Mouse (Mus musculus): Measurements from ENCODE around the gene Ltbp4.

The Ltbp4 gene

DNA sequence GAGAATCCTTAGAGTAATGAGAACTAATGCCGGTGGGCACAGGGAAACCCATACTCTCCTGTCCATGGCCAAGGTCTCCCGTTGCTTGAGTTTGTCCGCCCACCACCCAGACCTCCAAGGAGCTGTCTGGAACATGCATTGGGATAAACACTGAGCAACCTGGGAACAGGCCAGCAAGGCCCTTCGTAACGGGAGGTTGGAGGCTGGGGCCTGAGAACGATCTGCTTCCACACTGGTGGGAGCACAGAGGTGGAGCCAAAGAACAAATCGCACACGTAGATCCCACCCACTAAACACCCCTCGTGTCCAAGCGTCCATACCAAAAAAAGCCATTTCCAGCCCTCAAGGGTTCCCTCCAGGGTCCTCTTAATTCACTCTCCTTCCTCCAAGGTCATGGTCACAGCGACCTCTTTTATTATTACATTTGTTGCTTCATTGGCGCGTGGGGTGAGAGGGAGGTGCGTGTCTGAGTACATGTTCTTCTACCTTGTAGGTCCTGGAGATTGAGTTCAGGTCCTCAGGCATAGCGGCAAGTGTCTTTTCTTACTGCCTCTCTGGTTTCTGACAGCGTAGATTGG lies 39.4 kb downstream of the Ltbp4 start:
- no peak for DNase-seq

GRCm38 (mm10) chr7:27296518-27296917 lies 41.0 kb downstream of the Ltbp4 start:
- DNase-seq, result no peak

DNA sequence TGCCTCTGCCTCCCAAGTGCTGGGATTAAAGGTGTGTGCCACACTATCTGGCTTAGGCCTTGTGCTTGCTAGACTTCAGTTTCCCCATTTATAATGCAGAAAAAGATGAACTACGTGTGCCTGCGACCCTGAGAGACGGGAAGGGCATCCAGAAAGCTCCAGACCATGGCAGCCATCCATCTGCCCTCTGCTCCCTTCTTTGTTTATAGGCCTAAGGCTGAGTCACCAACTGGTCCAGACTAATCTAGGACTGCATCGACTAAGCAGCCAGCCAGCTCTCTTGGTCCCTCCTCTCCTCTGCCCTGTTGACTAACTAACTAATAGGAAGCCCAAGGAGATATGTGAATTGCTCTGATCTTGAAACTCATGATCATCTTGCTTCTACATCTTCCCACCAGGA lies 41.5 kb downstream of the Ltbp4 start:
- peak in 1 of 2 experiments; percentile 15 for DNase-seq

- DNase-seq, result peak; percentile 79 to 89
These were observed 45.6 kb downstream of the Ltbp4 start for GRCm38 (mm10) chr7:27291795-27292466.

DNA sequence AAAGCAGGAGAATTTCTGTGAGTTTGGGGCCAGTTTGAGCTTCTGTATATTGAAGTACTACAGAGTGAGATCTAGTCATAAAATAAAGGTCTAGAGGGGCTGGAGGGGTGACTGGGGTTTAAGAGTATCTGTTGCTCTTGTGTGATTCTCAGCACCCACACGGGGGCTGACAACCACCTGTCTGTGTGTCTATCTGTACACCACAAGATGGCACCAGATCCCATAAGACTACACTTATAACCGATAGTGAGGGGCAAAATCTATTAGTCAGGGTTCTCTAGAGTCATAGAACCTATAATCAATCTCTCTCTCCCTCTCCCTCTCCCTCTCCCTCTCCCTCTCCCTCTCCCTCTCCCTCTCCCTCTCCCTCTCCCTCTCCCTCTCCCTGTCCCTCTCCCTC lies 46.9 kb downstream of the Ltbp4 start:
- no peak for DNase-seq

- DNase-seq, result no peak
These were observed 48.8 kb downstream of the Ltbp4 start for GRCm38 (mm10) chr7:27288732-27289131.

GRCm38 (mm10) chr7:27285698-27286066 lies 51.8 kb downstream of the Ltbp4 start:
- peak; percentile 66 to 82 for DNase-seq

GRCm38 (mm10) chr7:27284865-27285697 lies 52.4 kb downstream of the Ltbp4 start:
- peak; percentile 50 to 60 for DNase-seq

- no peak for DNase-seq
These were observed 55.3 kb downstream of the Ltbp4 start for GRCm38 (mm10) chr7:27282225-27282624.

GRCm38 (mm10) chr7:27281717-27282116 lies 55.8 kb downstream of the Ltbp4 start:
- no peak for DNase-seq

GRCm38 (mm10) chr7:27277191-27277590 lies 60.3 kb downstream of the Ltbp4 start:
- no peak for DNase-seq

DNA sequence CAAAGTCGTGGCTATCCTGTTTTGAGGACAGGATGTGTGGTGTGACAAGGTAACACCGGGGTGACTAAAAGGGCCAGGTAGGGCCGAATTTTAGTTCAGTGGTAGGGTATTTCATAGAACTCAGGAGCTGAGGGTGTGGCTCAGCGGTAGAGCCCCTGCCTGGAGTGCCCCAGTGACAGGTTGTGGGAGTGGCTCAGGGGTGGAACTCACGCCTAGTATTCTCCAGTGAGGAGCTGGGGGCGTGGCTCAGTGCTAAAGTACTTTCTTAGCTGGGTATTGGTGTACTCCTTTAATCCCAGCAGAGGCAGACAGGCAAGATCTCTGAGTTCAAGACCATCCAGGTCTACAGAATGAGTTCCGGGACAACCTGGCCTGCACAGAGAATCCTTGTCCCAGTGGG lies 61.5 kb downstream of the Ltbp4 start:
- no peak for DNase-seq

GRCm38 (mm10) chr7:27274916-27275315 lies 62.6 kb downstream of the Ltbp4 start:
- DNase-seq, result no peak

GRCm38 (mm10) chr7:27273739-27274351 lies 63.6 kb downstream of the Ltbp4 start:
- peak; percentile 38 to 46 for DNase-seq

DNA sequence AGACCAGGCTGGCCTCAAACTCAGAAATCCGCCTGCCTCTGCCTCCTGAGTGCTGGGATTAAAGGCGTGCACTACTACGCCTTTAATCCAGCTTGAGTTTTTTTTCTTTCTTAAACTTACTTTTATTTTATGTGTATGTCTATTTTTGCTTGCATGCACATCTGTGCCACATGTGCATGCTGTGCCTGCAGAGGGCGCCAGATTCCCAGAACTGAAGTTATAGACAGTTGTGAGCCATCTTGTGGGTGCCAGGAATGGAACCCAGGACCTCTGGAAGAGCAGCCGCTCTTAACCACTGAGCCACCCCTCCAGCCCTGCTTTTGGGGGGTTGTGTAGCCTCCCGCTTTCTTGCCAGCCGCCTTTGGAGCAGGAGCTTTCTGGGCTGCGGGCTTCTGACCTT lies 66.1 kb downstream of the Ltbp4 start:
- DNase-seq, result no peak

DNA sequence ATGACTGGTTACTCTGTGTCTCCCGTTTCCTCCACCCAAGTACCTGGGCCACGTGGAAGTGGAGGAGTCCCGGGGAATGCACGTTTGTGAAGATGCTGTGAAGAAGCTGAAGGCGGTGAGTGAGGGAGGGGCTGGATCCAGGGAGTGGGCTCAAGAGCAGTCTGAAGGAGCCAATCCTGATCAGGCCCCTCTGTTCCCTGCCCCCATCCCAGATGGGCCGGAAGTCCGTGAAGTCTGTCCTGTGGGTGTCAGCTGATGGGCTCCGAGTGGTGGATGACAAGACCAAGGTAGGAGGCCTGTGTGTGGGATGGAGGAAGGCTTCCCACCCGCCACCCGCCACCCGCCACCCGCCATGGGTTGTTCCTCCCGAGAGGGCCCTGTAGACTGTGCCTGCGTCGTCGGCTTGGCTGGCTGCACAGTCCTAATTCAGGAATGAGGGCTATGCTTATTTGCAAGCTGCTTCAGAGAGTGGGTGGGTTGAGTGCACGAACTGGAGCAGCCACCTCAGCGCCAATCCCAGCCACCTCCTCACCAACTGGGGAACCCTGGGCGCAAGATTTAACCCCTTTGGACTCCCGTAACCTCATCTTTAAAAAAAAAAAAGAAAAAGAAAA lies 70.9 kb downstream of the Ltbp4 start:
- peak in 1 of 2 experiments; percentile 54 for DNase-seq

- DNase-seq, result no peak
These were observed 72.7 kb downstream of the Ltbp4 start for GRCm38 (mm10) chr7:27264761-27265160.

GRCm38 (mm10) chr7:27261888-27262287 lies 75.6 kb downstream of the Ltbp4 start:
- DNase-seq, result no peak

GRCm38 (mm10) chr7:27260856-27261255 lies 76.6 kb downstream of the Ltbp4 start:
- DNase-seq, result no peak

- DNase-seq, result no peak
These were observed 77.7 kb downstream of the Ltbp4 start for GRCm38 (mm10) chr7:27259771-27260170.

GRCm38 (mm10) chr7:27259271-27259721 lies 78.2 kb downstream of the Ltbp4 start:
- no peak for DNase-seq

GRCm38 (mm10) chr7:27258205-27258899 lies 79.1 kb downstream of the Ltbp4 start, which contains the start of gene Numbl:
TSS of gene Numbl (plus strand) at chr7:27258433.
- DNase-seq, result peak; percentile 94 to 95

Data from lung, postnatal 4 days (tissue).